Mouse (Mus musculus) liver, embryonic 15.5 days (tissue): ENCODE results near the gene Gm43518. TPM values are rescaled to one million over a fixed set of nuclear protein-coding genes. Genes with fewer than 3 reads are reported as not detected.
A peak's percentile ranks its signal among the peaks of the same experiment; 100 is the strongest.

Experiments used
- ATAC-seq: fragments of 200-750 bp; cut with Nextera tagmentation; 2 replicates; pipeline ENCODE4 v1.8.0; 2017; ENCODE audit warnings: moderate number of reproducible peaks, mild to moderate bottlenecking, moderate library complexity; ENCODE audit not compliant: insufficient read depth
- H3K27ac ChIP-seq: fragments of 300-500 bp; sonication (generic); replicated peaks from 2 replicates; pipeline ENCODE4 v1.5.1; 2015; ENCODE audit warnings: mild to moderate bottlenecking, inconsistent platforms
- H3K27me3 ChIP-seq: fragments of 300-500 bp; sonication (generic); 2 replicates; pipeline ENCODE4 v1.6.1; 2015; ENCODE audit warnings: mild to moderate bottlenecking, inconsistent platforms
- H3K36me3 ChIP-seq: fragments of 300-500 bp; sonication (generic); replicated peaks from 2 replicates; pipeline ENCODE4 v1.6.1; 2015; ENCODE audit warnings: moderate library complexity, mild to moderate bottlenecking, inconsistent platforms
- H3K4me1 ChIP-seq: fragments of 300-500 bp; sonication (generic); replicated peaks from 2 replicates; pipeline ENCODE4 v1.6.1; 2015; ENCODE audit warnings: inconsistent platforms
- H3K4me2 ChIP-seq: fragments of 300-500 bp; sonication (generic); 2 replicates; pipeline ENCODE4 v1.6.1; 2015; ENCODE audit warnings: moderate library complexity, mild to moderate bottlenecking, inconsistent platforms
- H3K4me3 ChIP-seq: fragments of 300-500 bp; sonication (generic); replicated peaks from 2 replicates; pipeline ENCODE4 v1.5.1; 2015; ENCODE audit warnings: mild to moderate bottlenecking, inconsistent platforms
- H3K9ac ChIP-seq: fragments of 300-500 bp; sonication (generic); 2 replicates; pipeline ENCODE4 v1.6.1; 2015; ENCODE audit warnings: moderate library complexity, mild to moderate bottlenecking, inconsistent platforms
- H3K9me3 ChIP-seq: fragments of 300-500 bp; sonication (generic); replicated peaks from 2 replicates; pipeline ENCODE4 v1.6.1; 2016; ENCODE audit warnings: inconsistent platforms
- WGBS: fragments of 180-500 bp; shearing (Covaris S2); methylation state at CpG from one replicate; pipeline ENCODE4 v1.1.7; 2015; ENCODE audit warnings: mixed read lengths; ENCODE audit not compliant: insufficient replicate concordance; 5-methylcytosine and 5-hydroxymethylcytosine counted together
- polyA plus RNA-seq: library from polyadenylated mRNA; unstranded; fragments of >200 nt; fragmentation: Nextera tagmentation; extraction: Ambion mirVana; gene quantifications from 2 replicates; pipeline ENCODE4 v1.2.1, GENCODE M21; 2015

Gene Gm43518
- polyA plus RNA-seq, 1 experiment from 2014 or later, result 1.2 TPM

DNA sequence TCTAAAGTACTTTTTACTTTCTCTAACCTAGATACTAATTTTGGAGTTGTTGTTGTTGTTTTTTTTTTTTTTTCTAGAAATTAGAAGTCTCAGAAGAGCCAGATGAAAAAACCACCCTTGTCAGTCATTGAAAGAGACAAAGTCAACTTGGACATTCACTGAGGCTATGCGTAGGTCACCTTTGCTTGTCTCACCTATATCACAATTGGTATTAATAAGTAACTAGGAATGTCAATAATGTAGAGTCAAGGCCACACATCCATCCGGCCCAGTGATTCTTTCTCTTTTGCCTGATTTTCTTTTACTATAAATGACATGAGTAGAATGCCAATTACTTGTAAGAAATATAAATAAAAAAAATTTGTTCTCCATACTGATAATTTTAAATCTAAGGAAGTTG, 39.5 kb downstream of the Gm43518 start:
- ATAC-seq, result peak; percentile 51; the same call in 1 of the 2 replicates
- peak overlapping the region; percentile 55 for H3K27ac ChIP-seq
- no peak overlapping the region for H3K9ac ChIP-seq

DNA sequence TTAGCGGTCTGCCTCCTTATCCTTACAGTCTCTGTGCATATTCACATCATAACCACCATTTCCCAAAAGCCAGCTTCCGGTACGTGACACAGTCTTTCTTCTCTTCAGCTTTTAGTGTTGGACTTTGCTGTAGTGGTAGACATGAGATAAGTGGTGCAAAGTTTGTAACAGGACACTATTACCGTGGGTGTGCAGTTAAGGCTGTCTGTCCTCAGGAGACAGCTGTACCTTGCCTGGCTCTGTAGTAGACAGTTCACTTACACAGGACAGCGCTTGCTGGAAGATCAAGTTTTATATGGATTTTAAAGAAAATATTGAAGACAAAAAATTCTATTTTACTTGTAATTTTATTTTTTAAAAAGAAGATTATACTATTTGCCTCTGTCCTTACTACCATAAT, 41.2 kb downstream of the Gm43518 start:
- Histone ChIP-seq H3K27ac (no peak overlapping the region), H3K9ac (no peak overlapping the region), H3K36me3 (no peaks in the 10 kb centered on the region), H3K27me3 (peaks cover 18% of the 10 kb centered on the region), H3K4me3 (no peak overlapping the region), H3K9me3 (no peaks in the 10 kb centered on the region), H3K4me2 (no peak overlapping the region), H3K4me1 (peaks cover 21% of the 10 kb centered on the region)
- ATAC-seq, result no peak
- WGBS, result 62% methylated on average over 5 of the region's 5 CpGs

More for the DNA sequence above, 39.5 kb downstream of the Gm43518 start:
- Histone ChIP-seq H3K4me1 (0 out of 2 replicates have a peak, but pooled peaks cover 14% of the 10 kb centered on the region), H3K4me2 (no peak overlapping the region), H3K36me3 (no peaks in the 10 kb centered on the region), H3K9me3 (no peaks in the 10 kb centered on the region), H3K4me3 (no peak overlapping the region), H3K27me3 (peaks cover under 1% of the 10 kb centered on the region; the same call in 1 of the 2 replicates)
- 75% methylated on average over 2 of the region's 2 CpGs for WGBS

DNA sequence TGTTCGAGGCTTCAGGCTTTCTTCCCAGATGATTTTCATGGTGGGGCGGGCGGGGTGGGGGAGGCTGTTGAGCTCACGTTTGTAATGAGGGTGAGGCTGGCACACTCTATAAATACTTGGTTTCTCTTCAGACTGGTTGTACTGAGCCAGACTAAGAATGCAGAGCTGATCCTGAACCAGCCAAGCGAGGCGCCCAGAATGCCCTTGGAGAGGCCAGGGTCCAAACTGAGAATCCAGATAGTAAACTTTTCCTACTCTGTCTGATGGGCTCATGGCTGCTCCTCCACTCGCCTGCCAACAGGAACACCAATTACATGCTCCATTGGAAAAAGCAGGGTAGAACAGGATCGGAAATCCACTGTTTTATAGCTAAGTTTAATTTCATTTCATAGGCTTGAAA, 42.0 kb downstream of the Gm43518 start:
- Histone ChIP-seq H3K36me3 (no peaks in the 10 kb centered on the region), H3K9me3 (no peaks in the 10 kb centered on the region), H3K27ac (no peak overlapping the region), H3K4me2 (no peak overlapping the region), H3K9ac (no peak overlapping the region), H3K27me3 (peaks cover 25% of the 10 kb centered on the region), H3K4me3 (no peak overlapping the region), H3K4me1 (peaks cover 24% of the 10 kb centered on the region)
- ATAC-seq, result no peak
- WGBS, result 68% methylated on average over 8 of the region's 8 CpGs

DNA sequence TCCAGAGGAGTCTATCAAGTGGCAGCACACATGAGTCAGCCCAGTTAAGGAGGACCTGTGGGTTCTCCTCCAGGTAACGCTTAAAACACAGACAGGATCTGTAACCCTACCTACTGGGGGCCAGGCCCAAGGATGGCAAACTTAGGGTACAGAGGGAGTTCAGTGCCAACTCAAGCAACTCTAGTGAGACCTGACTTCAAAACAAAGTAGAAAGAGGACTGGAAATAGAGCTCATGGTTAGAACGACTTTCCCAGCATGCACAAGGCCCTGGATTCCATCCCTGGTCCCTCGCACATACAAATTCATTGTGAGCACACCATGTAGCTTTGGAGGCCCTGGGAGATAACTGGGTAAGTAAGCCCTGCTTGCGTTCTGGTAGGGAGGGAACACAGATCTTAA, 43.4 kb downstream of the Gm43518 start:
- Histone ChIP-seq H3K9ac (no peak overlapping the region), H3K4me3 (no peak overlapping the region), H3K27ac (no peak overlapping the region), H3K27me3 (peaks cover 34% of the 10 kb centered on the region), H3K4me2 (no peak overlapping the region), H3K36me3 (no peaks in the 10 kb centered on the region), H3K9me3 (no peaks in the 10 kb centered on the region), H3K4me1 (peaks cover 24% of the 10 kb centered on the region)
- no peak for ATAC-seq
- 66% methylated on average over 4 of the region's 4 CpGs for WGBS

DNA sequence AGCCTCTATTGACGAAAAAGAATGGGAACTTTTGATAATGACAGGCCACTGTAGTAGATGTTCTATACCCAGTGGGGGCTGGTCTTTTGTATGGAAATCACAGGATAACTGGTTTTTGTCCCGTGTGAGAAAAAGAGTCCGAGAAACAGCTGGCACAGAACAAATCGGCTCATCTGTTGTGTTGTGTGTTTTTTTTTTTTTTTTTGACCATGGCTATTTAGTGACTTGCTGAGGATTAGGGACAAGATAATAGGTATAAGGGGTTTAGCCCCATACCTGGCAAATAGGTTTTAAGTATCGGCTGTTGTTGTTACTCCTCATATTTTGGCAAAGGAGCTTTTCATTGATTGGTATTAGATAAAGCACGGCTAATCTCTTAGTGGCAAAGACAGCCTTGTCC, 45.2 kb downstream of the Gm43518 start:
- Histone ChIP-seq H3K4me1 (peaks cover 37% of the 10 kb centered on the region), H3K9ac (no peak overlapping the region), H3K4me2 (no peak overlapping the region), H3K9me3 (no peaks in the 10 kb centered on the region), H3K36me3 (no peaks in the 10 kb centered on the region), H3K27ac (no peak overlapping the region), H3K4me3 (no peak overlapping the region), H3K27me3 (peaks cover 42% of the 10 kb centered on the region)
- WGBS, result 57% methylated on average over 6 of the region's 6 CpGs
- ATAC-seq, result no peak

DNA sequence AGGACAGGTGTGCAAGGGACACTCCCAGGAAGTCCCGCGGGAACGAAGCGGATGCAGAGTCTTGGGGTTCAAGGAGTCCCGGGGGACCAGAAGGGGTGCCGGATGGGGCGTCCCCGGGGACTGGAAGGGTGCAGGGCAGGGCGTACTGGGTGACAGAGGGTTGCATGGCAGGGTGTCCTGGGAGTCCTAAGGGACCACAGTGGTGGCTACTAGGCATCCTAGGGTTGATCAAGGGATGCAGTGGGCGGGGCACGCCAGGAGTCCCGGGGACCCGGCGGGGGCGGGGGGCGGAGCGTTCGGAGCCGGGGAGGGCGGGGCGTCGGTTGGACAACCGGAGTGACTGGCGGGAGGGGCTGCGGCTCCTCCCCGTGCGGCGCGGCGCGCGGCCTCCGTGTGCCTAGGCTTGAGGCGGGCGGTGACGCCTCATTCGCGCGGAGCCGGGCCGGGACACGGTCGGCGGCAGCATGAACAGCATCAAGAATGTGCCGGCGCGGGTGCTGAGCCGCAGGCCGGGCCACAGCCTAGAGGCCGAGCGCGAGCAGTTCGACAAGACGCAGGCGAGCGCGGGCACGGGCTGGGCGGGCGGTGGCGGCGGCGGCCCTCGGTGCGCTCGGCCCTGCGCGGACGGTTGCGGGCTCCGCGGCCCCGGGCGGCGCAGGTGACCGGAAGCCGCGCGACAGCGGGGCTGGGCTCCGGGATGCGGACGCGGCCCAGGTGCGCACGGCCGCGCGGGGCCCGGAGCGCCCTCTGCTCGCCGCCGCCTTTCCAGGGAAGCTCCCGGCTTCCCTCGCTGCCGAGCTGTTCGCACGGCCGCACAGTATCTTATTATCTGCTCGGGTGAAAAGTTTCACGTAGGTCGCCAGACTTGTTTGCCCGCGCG, 46.3 kb downstream of the Gm43518 start, which contains the start of gene Hip1r:
TSS of gene Hip1r (plus strand) at position 330 of the 880 bp plus-strand sequence.
- peak within 1 kb of the TSS; percentile 95 for H3K4me2 ChIP-seq
- no peaks in the 10 kb centered on the region for H3K9me3 ChIP-seq
- under 1% methylated on average over 104 of the region's 106 CpGs for WGBS
- H3K27me3 ChIP-seq, result peaks cover 42% of the 10 kb centered on the region
- H3K4me1 ChIP-seq, result peaks cover 46% of the 10 kb centered on the region
- H3K4me3 ChIP-seq, result peak within 1 kb of the TSS; percentile 70
- H3K27ac ChIP-seq, result peak within 1 kb of the TSS; percentile 83
- no peaks in the 10 kb centered on the region for H3K36me3 ChIP-seq
- peak within 1 kb of the TSS; percentile 71 for H3K9ac ChIP-seq
- peak; percentile 78 for ATAC-seq

DNA sequence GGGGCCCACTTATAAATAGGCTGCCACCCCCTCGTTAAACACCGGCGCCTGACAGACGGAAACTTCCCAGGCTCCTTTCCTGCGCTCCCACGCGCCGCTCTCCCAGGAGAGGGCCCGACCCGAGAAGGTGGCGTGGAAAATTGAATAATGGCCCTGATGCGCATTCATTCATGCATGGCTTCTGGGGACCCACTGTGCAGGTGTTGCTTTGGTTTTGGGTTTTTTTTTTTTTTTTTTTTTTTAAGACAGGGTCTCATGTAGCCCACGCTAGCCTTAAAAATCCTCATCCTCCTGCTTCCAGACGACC, 46.9 kb downstream of the Gm43518 start:
- peak overlapping the region; percentile 71 for H3K9ac ChIP-seq
- under 1% methylated on average over 14 of the region's 14 CpGs for WGBS
- no peaks in the 10 kb centered on the region for H3K9me3 ChIP-seq
- peaks cover 50% of the 10 kb centered on the region for H3K4me1 ChIP-seq
- H3K36me3 ChIP-seq, result no peaks in the 10 kb centered on the region
- H3K27ac ChIP-seq, result peak overlapping the region; percentile 83
- H3K4me2 ChIP-seq, result peak overlapping the region; percentile 95
- ATAC-seq, result no peak
- H3K27me3 ChIP-seq, result peaks cover 42% of the 10 kb centered on the region
- H3K4me3 ChIP-seq, result peak overlapping the region; percentile 70

DNA sequence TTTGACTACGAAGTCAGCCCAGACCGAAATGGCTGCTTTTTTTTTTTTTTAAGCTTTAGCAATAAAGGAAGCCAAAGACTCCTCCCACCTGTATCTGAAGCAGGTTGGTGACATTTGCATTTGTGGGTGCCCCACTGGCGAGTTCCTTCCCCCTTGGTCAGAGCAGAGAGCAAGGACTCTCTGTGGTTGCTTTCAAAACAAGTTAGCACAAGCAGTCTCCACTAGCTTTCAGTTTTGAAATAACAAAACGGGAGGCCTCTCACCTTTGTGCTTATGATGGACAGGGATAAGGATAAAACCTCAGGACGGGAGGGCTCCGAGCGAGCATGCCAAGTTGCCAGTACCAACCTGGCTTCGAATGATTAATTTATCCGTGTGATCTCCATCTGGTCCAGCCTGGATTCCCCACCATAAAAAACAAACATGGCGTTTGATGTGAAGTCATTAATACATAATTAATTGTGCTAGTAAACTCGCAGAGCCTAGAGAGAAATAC, 47.4 kb downstream of the Gm43518 start:
- ATAC-seq, result no peak
- Histone ChIP-seq H3K4me2 (peak overlapping the region; percentile 95), H3K9ac (0 out of 2 replicates have a peak overlapping the region, but pooled peaks have one; percentile 23), H3K36me3 (no peaks in the 10 kb centered on the region), H3K9me3 (no peaks in the 10 kb centered on the region), H3K4me3 (peak overlapping the region; percentile 70), H3K4me1 (peaks cover 55% of the 10 kb centered on the region), H3K27me3 (peaks cover 42% of the 10 kb centered on the region), H3K27ac (no peak overlapping the region)
- WGBS, result 32% methylated on average over 11 of the region's 11 CpGs

DNA sequence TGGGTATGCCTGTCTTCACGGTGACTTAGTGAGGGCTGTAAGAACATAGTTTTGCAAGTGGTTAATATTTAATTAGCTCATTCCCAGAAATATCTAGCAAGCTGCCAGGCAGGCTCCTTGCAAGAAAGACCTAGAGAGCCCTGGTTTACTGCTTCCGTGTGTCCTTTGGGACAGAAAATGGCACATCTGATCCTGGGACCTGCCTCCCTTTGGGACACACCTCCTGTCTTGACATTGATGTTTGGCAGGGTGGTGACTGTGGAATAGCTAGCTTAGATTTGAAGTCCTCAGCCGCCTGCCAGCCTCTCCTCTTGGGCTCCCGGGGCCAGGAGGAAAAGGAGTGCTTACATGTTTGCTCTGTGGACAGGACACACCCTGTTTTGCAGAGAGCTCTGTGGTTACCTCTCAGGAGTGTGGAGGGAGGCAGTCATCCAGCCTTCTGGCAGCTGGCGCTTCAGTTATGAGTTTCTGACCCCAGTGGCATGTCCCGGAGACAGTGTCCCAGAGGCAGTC, 48.5 kb downstream of the Gm43518 start:
- H3K4me2 ChIP-seq, result peak overlapping the region; percentile 95
- WGBS, result 49% methylated on average over 6 of the region's 6 CpGs
- no peak for ATAC-seq
- no peaks in the 10 kb centered on the region for H3K36me3 ChIP-seq
- no peak overlapping the region for H3K9ac ChIP-seq
- peaks cover 42% of the 10 kb centered on the region for H3K27me3 ChIP-seq
- no peaks in the 10 kb centered on the region for H3K9me3 ChIP-seq
- H3K4me1 ChIP-seq, result peaks cover 56% of the 10 kb centered on the region
- H3K4me3 ChIP-seq, result peak overlapping the region; percentile 70
- H3K27ac ChIP-seq, result peak overlapping the region; percentile 58; the same call in 1 of the 2 replicates

DNA sequence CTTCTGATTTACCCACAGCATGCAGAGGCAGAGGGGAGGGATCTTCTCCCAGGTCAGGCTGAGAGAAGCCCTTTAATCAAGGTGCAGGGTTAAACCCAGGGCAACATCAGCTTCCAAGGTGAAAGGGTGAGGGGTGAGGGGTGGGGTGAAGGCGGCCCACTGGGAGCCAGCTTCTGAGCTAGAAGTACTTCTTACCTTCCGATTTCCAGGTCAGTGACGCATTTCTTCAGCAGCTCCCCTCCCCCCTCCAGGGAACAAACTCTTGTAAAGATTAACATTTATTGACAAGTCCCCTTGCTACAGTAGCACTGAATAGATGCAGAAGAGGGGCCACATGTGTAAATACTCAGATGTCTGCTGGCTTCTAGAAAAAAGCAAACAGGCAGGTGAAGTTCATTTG, 50.0 kb downstream of the Gm43518 start:
- peaks cover 65% of the 10 kb centered on the region for H3K4me1 ChIP-seq
- peaks cover 37% of the 10 kb centered on the region for H3K27me3 ChIP-seq
- peak overlapping the region; percentile 95 for H3K4me2 ChIP-seq
- H3K9ac ChIP-seq, result no peak overlapping the region
- H3K27ac ChIP-seq, result peak overlapping the region; percentile 66
- no peaks in the 10 kb centered on the region for H3K36me3 ChIP-seq
- no peak for ATAC-seq
- 65% methylated on average over 3 of the region's 3 CpGs for WGBS
- no peaks in the 10 kb centered on the region for H3K9me3 ChIP-seq
- H3K4me3 ChIP-seq, result no peak overlapping the region

DNA sequence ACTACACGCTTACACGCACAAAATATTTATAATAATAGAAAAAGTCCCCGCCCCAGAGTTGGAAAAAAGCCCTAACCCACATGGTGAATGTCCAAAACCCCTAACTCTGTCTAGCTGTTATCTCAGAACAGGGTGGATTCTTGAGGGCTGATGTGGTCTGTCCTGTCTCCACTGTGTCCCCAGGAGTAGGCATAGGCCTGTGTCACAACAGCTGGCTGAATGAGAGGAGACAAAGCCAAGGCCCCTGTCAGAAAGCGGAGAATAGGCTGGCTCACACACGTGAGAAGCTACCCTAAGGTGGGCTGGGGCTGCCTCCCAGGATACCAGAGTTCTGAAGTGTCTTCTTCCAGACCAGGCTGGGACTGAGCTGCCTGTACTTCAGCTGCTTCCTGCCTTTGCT, 50.9 kb downstream of the Gm43518 start:
- 66% methylated on average over 5 of the region's 5 CpGs for WGBS
- H3K27me3 ChIP-seq, result peaks cover 28% of the 10 kb centered on the region
- no peak for ATAC-seq
- H3K4me1 ChIP-seq, result peaks cover 69% of the 10 kb centered on the region
- H3K4me2 ChIP-seq, result no peak overlapping the region
- no peaks in the 10 kb centered on the region for H3K36me3 ChIP-seq
- no peak overlapping the region for H3K4me3 ChIP-seq
- H3K27ac ChIP-seq, result peak overlapping the region; percentile 66; the same call in 1 of the 2 replicates
- no peak overlapping the region for H3K9ac ChIP-seq
- no peaks in the 10 kb centered on the region for H3K9me3 ChIP-seq
